Mouse (Mus musculus) MEL (cell line): ENCODE measurements around the gene Xrcc3. TPM values are rescaled to one million over a fixed set of nuclear protein-coding genes. Genes with fewer than 3 reads are reported as not detected.
A peak's percentile ranks its signal among the peaks of the same experiment; 100 is the strongest.

Experiments
- DNase-seq: peaks from one replicate; pipeline ENCODE4 v3.0.0; 2011; ENCODE audit warnings: low read depth, low spot score
- H3K27ac ChIP-seq: 2 replicates; pipeline ENCODE4 v1.5.1; 2012; ENCODE audit warnings: low read depth, mild to moderate bottlenecking, control low read depth, low read length, moderate library complexity; ENCODE audit not compliant: control insufficient read depth
- H3K27me3 ChIP-seq, 2 experiments: fragments of 150-350 bp in 1 of 2; sonication (generic) in 1 of 2; 2 replicates each; pipeline ENCODE4 v1.6.1; 2012; ENCODE audit warnings: low read length in 2 of 2, mild to moderate bottlenecking in 2 of 2, improper control_type of control experiment in 1 of 2, moderate library complexity in 1 of 2; ENCODE audit not compliant: insufficient read depth in 2 of 2, control insufficient read depth in 1 of 2
- H3K36me3 ChIP-seq, 2 experiments: 2 replicates each; pipeline ENCODE4 v1.6.1; 2012 to 2014; ENCODE audit warnings: low read length in 2 of 2, improper control_type of control experiment in 1 of 2, inconsistent platforms in 1 of 2, mild to moderate bottlenecking in 1 of 2; ENCODE audit not compliant: insufficient read depth in 2 of 2, control insufficient read depth in 1 of 2
- H3K4me1 ChIP-seq, 2 experiments: fragments of 150-350 bp in 1 of 2; sonication (generic) in 1 of 2; 2 replicates each; pipeline ENCODE4 v1.6.1; 2012; ENCODE audit warnings: low read length in 2 of 2, improper control_type of control experiment in 1 of 2, mild to moderate bottlenecking in 1 of 2; ENCODE audit not compliant: insufficient read depth in 2 of 2, control insufficient read depth in 1 of 2
- H3K4me3 ChIP-seq, 2 experiments: fragments of 150-350 bp in 1 of 2; sonication (generic) in 1 of 2; 2 replicates each; pipeline ENCODE4 v1.5.1; 2012; ENCODE audit warnings: low read depth in 2 of 2, low read length in 2 of 2, mild to moderate bottlenecking in 2 of 2, moderate library complexity in 2 of 2, control low read depth in 1 of 2, improper control_type of control experiment in 1 of 2; ENCODE audit not compliant: control insufficient read depth in 1 of 2, insufficient read depth in 1 of 2
- H3K79me2 ChIP-seq: 2 replicates; pipeline ENCODE4 v1.6.1; 2012; ENCODE audit warnings: mild to moderate bottlenecking, low read length, moderate library complexity; ENCODE audit not compliant: control insufficient read depth, poor library complexity, insufficient read depth
- H3K9ac ChIP-seq: 2 replicates; pipeline ENCODE4 v1.6.1; 2012; ENCODE audit warnings: low read depth, mild to moderate bottlenecking, control low read depth, low read length, moderate library complexity; ENCODE audit not compliant: control insufficient read depth, poor library complexity, severe bottlenecking
- H3K9me3 ChIP-seq: fragments of 150-350 bp; sonication (generic); replicated peaks from 2 replicates; pipeline ENCODE4 v1.6.1; 2012; ENCODE audit warnings: mild to moderate bottlenecking, low read length, improper control_type of control experiment, moderate library complexity; ENCODE audit not compliant: insufficient read depth
- BHLHE40 ChIP-seq: IDR thresholded peaks from 2 replicates; pipeline ENCODE4 v1.6.1; 2012; ENCODE audit warnings: low read depth, mild to moderate bottlenecking, inconsistent platforms, low read length, improper control_type of control experiment, borderline replicate concordance
- CHD2 ChIP-seq: IDR thresholded peaks from 2 replicates; pipeline ENCODE4 v1.6.1; 2011; ENCODE audit warnings: low read length, improper control_type of control experiment
- CTCF ChIP-seq, 3 experiments: IDR thresholded peaks in 2 of 3; conservative IDR thresholded peaks in 1 of 3; 2 replicates each; pipeline ENCODE4 v1.5.1; 2011 to 2012; ENCODE audit warnings: low read length in 3 of 3, low read depth in 2 of 3, mild to moderate bottlenecking in 2 of 3, improper control_type of control experiment in 1 of 3, inconsistent platforms in 1 of 3, mixed read lengths in 1 of 3, moderate library complexity in 1 of 3; ENCODE audit not compliant: control insufficient read depth in 1 of 3, insufficient read depth in 1 of 3, poor library complexity in 1 of 3, severe bottlenecking in 1 of 3
- E2F4 ChIP-seq: IDR thresholded peaks from 2 replicates; pipeline ENCODE4 v1.6.1; 2011; ENCODE audit warnings: low read depth, low read length, improper control_type of control experiment, borderline replicate concordance
- EP300 ChIP-seq, 2 experiments: IDR thresholded peaks; 2 replicates each; pipeline ENCODE4 v1.6.1; 2011; ENCODE audit warnings: improper control_type of control experiment in 2 of 2, low read length in 2 of 2, low read depth in 1 of 2, mild to moderate bottlenecking in 1 of 2
- GABPA ChIP-seq: IDR thresholded peaks from 2 replicates; pipeline ENCODE4 v1.6.1; 2012; ENCODE audit warnings: low read depth, mild to moderate bottlenecking, inconsistent platforms, low read length, improper control_type of control experiment, moderate library complexity
- GATA1 ChIP-seq: IDR thresholded peaks from 2 replicates; pipeline ENCODE4 v1.6.1; 2011; ENCODE audit warnings: low read depth, low read length, improper control_type of control experiment
- HCFC1 ChIP-seq: IDR thresholded peaks from 2 replicates; pipeline ENCODE4 v1.6.1; 2012; ENCODE audit warnings: low read depth, mild to moderate bottlenecking, inconsistent platforms, low read length, improper control_type of control experiment, moderate library complexity
- JUND ChIP-seq: IDR thresholded peaks from 2 replicates; pipeline ENCODE4 v1.6.1; 2011; ENCODE audit warnings: low read depth, mild to moderate bottlenecking, improper control_type of control experiment, low read length
- MAX ChIP-seq: IDR thresholded peaks from 2 replicates; pipeline ENCODE4 v1.6.1; 2011; ENCODE audit warnings: low read length, improper control_type of control experiment
- MAZ ChIP-seq: IDR thresholded peaks from 2 replicates; pipeline ENCODE4 v1.6.1; 2012; ENCODE audit warnings: low read depth, mild to moderate bottlenecking, inconsistent platforms, low read length, improper control_type of control experiment
- MEF2A ChIP-seq: IDR thresholded peaks from 2 replicates; pipeline ENCODE4 v1.6.1; 2014; ENCODE audit warnings: low read depth, mild to moderate bottlenecking, inconsistent platforms, low read length, improper control_type of control experiment; ENCODE audit not compliant: poor library complexity, insufficient replicate concordance, severe bottlenecking; ENCODE audit errors: extremely low read depth
- MXI1 ChIP-seq: IDR thresholded peaks from 2 replicates; pipeline ENCODE4 v1.6.1; 2011; ENCODE audit warnings: mild to moderate bottlenecking, low read depth, low read length, improper control_type of control experiment
- MYB ChIP-seq: IDR thresholded peaks from 2 replicates; pipeline ENCODE4 v1.6.1; 2011; ENCODE audit warnings: mild to moderate bottlenecking, low read depth, low read length, improper control_type of control experiment
- MYC ChIP-seq: IDR thresholded peaks from 2 replicates; pipeline ENCODE4 v1.6.1; 2011; ENCODE audit warnings: low read depth, mild to moderate bottlenecking, low read length, improper control_type of control experiment, moderate library complexity
- NRF1 ChIP-seq: IDR thresholded peaks from 2 replicates; pipeline ENCODE4 v1.6.1; 2014; ENCODE audit warnings: low read depth, mild to moderate bottlenecking, inconsistent platforms, low read length, improper control_type of control experiment, moderate library complexity; ENCODE audit not compliant: poor library complexity, insufficient read depth, severe bottlenecking
- POLR2A ChIP-seq, 2 experiments: IDR thresholded peaks; 2 replicates each; pipeline ENCODE4 v1.6.1; 2011 to 2012; ENCODE audit warnings: low read length in 2 of 2, mild to moderate bottlenecking in 2 of 2, control low read depth in 1 of 2, improper control_type of control experiment in 1 of 2, low read depth in 1 of 2, moderate library complexity in 1 of 2; ENCODE audit not compliant: control insufficient read depth in 1 of 2, insufficient read depth in 1 of 2, poor library complexity in 1 of 2
- RAD21 ChIP-seq: IDR thresholded peaks from 2 replicates; pipeline ENCODE4 v1.6.1; 2011; ENCODE audit warnings: mild to moderate bottlenecking, low read depth, low read length, improper control_type of control experiment
- RCOR1 ChIP-seq: IDR thresholded peaks from 2 replicates; pipeline ENCODE4 v1.6.1; 2012; ENCODE audit warnings: low read depth, mild to moderate bottlenecking, inconsistent platforms, low read length, improper control_type of control experiment
- SMC3 ChIP-seq: IDR thresholded peaks from 2 replicates; pipeline ENCODE4 v1.6.1; 2011; ENCODE audit warnings: low read depth, low read length, improper control_type of control experiment
- TBP ChIP-seq: IDR thresholded peaks from 2 replicates; pipeline ENCODE4 v1.8.0; 2011; ENCODE audit warnings: low read depth, low read length, improper control_type of control experiment
- UBTF ChIP-seq: IDR thresholded peaks from 2 replicates; pipeline ENCODE4 v1.6.1; 2012; ENCODE audit warnings: low read depth, mild to moderate bottlenecking, inconsistent platforms, low read length, improper control_type of control experiment, moderate library complexity, borderline replicate concordance; ENCODE audit not compliant: insufficient read depth
- ZKSCAN1 ChIP-seq: IDR thresholded peaks from 2 replicates; pipeline ENCODE4 v1.6.1; 2012; ENCODE audit warnings: low read depth, mild to moderate bottlenecking, inconsistent platforms, low read length, improper control_type of control experiment, moderate library complexity
- polyA plus RNA-seq, 2 experiments: library from polyadenylated mRNA; stranded (reverse) in 1 of 2; unstranded in 1 of 2; fragments of >175 nt in 1 of 2; fragments of >200 nt in 1 of 2; gene quantifications; 2 replicates each; pipeline versions ENCODE4 v1.2.1 to v1.2.4; 2012; ENCODE audit warnings: low replicate concordance in 2 of 2, low read depth in 1 of 2; ENCODE audit not compliant: insufficient read length in 2 of 2, insufficient read depth in 1 of 2, missing spikeins in 1 of 2
- total RNA-seq: library from RNA; depleted of rRNA; stranded (reverse); fragments of 300-350 nt; gene quantifications from 2 replicates; pipeline ENCODE4 v1.2.3, GENCODE M21; 2012

The Xrcc3 gene
- total and polyA plus RNA-seq, 3 experiments: 9.0 to 18.8 TPM; not detected in 1

- TF ChIP-seq RCOR1 (peak; percentile 86), GATA1 (no peak), CHD2 (no peak), BHLHE40 (0 out of 2 replicates have a peak, but pooled peaks have one; percentile 36), HCFC1 (0 out of 2 replicates have a peak, but pooled peaks have one; percentile 23), POLR2A (IDR thresholded peaks at IDR 0.05; ENCODE audit: control insufficient read depth in 1 of 2, insufficient read depth in 1 of 2, low read depth in 1 of 2, low read length in 2 of 2, poor library complexity in 1 of 2) (no peak), JUND (no peak), UBTF (no peak), MXI1 (peak; percentile 51), MAZ (no peak), MEF2A (no peak), SMC3 (peak; percentile 55), MYB (no peak), NRF1 (no peak), MYC (0 out of 2 replicates have a peak, but pooled peaks have one; percentile 68), EP300 (IDR thresholded peaks at IDR 0.05; ENCODE audit: low read depth in 1 of 2, low read length in 2 of 2) (0 out of 4 replicates have a peak, but pooled peaks of 1 of the 2 experiments have one; percentile 15), GABPA (no peak), E2F4 (no peak), CTCF (IDR thresholded peaks at IDR 0.05 in 2 of 3, conservative IDR thresholded peaks at IDR 0.05 in 1 of 3; ENCODE audit: control insufficient read depth in 1 of 3, insufficient read depth in 1 of 3, low read depth in 2 of 3, low read length in 3 of 3, poor library complexity in 1 of 3, severe bottlenecking in 1 of 3) (peak; percentile 33 to 62 (median 43); a peak in 5 of 6 replicates), TBP (no peak), MAX (0 out of 2 replicates have a peak, but pooled peaks have one; percentile 35), ZKSCAN1 (no peak), RAD21 (peak; percentile 28)
- peak; percentile 92 for DNase-seq
- no peak overlapping the region for H3K27ac ChIP-seq
- H3K27me3 ChIP-seq: no peaks in the 10 kb centered on the region
- H3K4me1 ChIP-seq: 0 out of 4 replicates have a peak, but pooled peaks cover 2 to 8% of the 10 kb centered on the region in 2 experiments
- H3K4me3 ChIP-seq: no peak overlapping the region
- no peaks in the 10 kb centered on the region for H3K9me3 ChIP-seq
- peaks cover 2% of the 10 kb centered on the region in 2 experiments; a peak in 2 of 4 replicates for H3K36me3 ChIP-seq
- H3K9ac ChIP-seq: no peak overlapping the region
- H3K79me2 ChIP-seq: peaks cover 11% of the 10 kb centered on the region
Measured at GRCm38 (mm10) chr12:111769306-111769705, 44.4 kb downstream of the Xrcc3 start.
